Mouse (Mus musculus): ENCODE results near the gene Atp6v0c.

- TF ChIP-seq MAX (IDR thresholded peaks at IDR 0.05; ENCODE audit: low read depth): no peak
- TF ChIP-seq POLR2A (IDR thresholded peaks at IDR 0.05; ENCODE audit: insufficient read length, low read depth): no peak
- no peak for TF ChIP-seq CEBPB (IDR thresholded peaks at IDR 0.05; ENCODE audit: insufficient read depth, poor library complexity, severe bottlenecking)
These were observed 8.0 kb downstream of the Atp6v0c start for GRCm38 (mm10) chr17:24161466-24161865.

Measured in myocyte (in vitro differentiated cells).